ENCODE assay signal across 28 mouse cellular contexts in the genomic region with DNA sequence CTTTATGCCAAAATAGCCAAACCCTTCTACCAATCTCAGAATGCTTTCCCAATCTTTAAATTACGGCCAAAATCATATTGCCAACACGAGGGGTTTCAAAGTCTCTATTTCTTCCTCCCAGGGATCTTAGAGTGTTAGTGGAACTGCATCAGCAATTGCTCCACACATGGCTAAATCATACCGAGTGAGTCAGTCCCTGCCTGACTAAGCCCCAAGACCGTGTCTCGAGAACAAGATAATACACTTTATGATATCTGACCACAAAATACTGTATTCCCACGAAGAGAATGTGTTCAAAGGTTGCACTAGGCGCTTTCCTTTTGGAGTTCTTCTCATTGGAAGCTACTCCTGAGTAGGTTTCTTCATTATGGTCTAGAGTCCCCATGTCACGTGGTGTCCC.
DNase-seq lines count a peak whose midpoint lies in the region; ATAC-seq and TF ChIP-seq lines count a peak whose summit lies in the region.
"Had no signal": no experiment of that assay in that cellular context is flagged by ENCODE, and none has a peak within 500 bp of the region (broad histone marks: within the 10 kb centered on the region; RNA-seq: fewer than 3 reads in every experiment).

No protein-coding gene starts in this region.

- no peak for TF ChIP-seq CTCF in Patski (IDR thresholded peaks at IDR 0.05)

- H3K4me1 ChIP-seq in forebrain, embryonic 16.5 days (replicated peaks; ENCODE audit: control insufficient read depth, insufficient read depth, low read length) = no peaks in the 10 kb centered on the region
- H3K4me1 ChIP-seq in heart, embryonic 11.5 days (ENCODE audit: control insufficient read depth, insufficient read depth, low read length) = no peaks in the 10 kb centered on the region
- no peaks in the 10 kb centered on the region for H3K4me1 ChIP-seq in hindbrain, embryonic 14.5 days (replicated peaks; ENCODE audit: control insufficient read depth, insufficient read depth, low read length)
- H3K4me1 ChIP-seq: embryonic facial prominence, embryonic 12.5 days; embryonic facial prominence, embryonic 15.5 days; forebrain, embryonic 12.5 days; heart, embryonic 10.5 days had no signal

- H3K27ac ChIP-seq in forebrain, embryonic 16.5 days (ENCODE audit: low read length) = no peak overlapping the region
- no peak overlapping the region for H3K27ac ChIP-seq in heart, embryonic 11.5 days (ENCODE audit: low read depth, low read length)
- H3K27ac ChIP-seq in hindbrain, embryonic 14.5 days = no peak overlapping the region
- H3K27ac ChIP-seq: embryonic facial prominence, embryonic 12.5 days; embryonic facial prominence, embryonic 15.5 days; forebrain, embryonic 12.5 days; gastrocnemius, adult 2 months; heart, adult 2 months; heart, embryonic 10.5 days; hindbrain, embryonic 13.5 days; hindbrain, postnatal 0 days had no signal

- H3K27me3 ChIP-seq in Patski = no peaks in the 10 kb centered on the region
- H3K27me3 ChIP-seq in forebrain, embryonic 16.5 days (replicated peaks; ENCODE audit: control insufficient read depth, insufficient read depth, low read length) = no peaks in the 10 kb centered on the region
- H3K27me3 ChIP-seq in heart, embryonic 11.5 days (ENCODE audit: control insufficient read depth, insufficient read depth, low read length) = no peaks in the 10 kb centered on the region
- no peaks in the 10 kb centered on the region for H3K27me3 ChIP-seq in hindbrain, embryonic 14.5 days (ENCODE audit: control insufficient read depth, insufficient read depth, low read length)
- H3K27me3 ChIP-seq: CH12.LX; embryonic facial prominence, embryonic 12.5 days; embryonic facial prominence, embryonic 15.5 days; forebrain, embryonic 12.5 days; hindbrain, embryonic 13.5 days had no signal

- ATAC-seq in Patski = peak; percentile 72
- ATAC-seq in granulocyte monocyte progenitor cell, adult 5-6 weeks (replicated peaks; ENCODE audit: poor library complexity, severe bottlenecking) = peak; percentile 17; the same call in 1 of the 2 replicates
- ATAC-seq in forebrain, embryonic 16.5 days = no peak
- ATAC-seq in heart, embryonic 11.5 days (replicated peaks; ENCODE audit: insufficient number of reproducible peaks, low FRiP score, low TSS enrichment) = no peak
- no peak for ATAC-seq in hindbrain, embryonic 14.5 days (ENCODE audit: low FRiP score)
- ATAC-seq: forebrain, postnatal 0 days; hindbrain, postnatal 0 days; inflammation-experienced regulatory T-cells, adult 6 months; intestine, embryonic 16.5 days had no signal

- no peak overlapping the region for H3K9ac ChIP-seq in forebrain, embryonic 16.5 days (replicated peaks; ENCODE audit: low read depth, low read length)
- H3K9ac ChIP-seq in heart, embryonic 11.5 days (ENCODE audit: low read depth, low read length) = no peak overlapping the region
- no peak overlapping the region for H3K9ac ChIP-seq in hindbrain, embryonic 14.5 days
- H3K9ac ChIP-seq: embryonic facial prominence, embryonic 12.5 days; embryonic facial prominence, embryonic 15.5 days; forebrain, embryonic 12.5 days; forebrain, postnatal 0 days; hindbrain, embryonic 13.5 days had no signal

- H3K36me3 ChIP-seq in forebrain, embryonic 16.5 days (ENCODE audit: control insufficient read depth, insufficient read depth) = no peaks in the 10 kb centered on the region
- no peaks in the 10 kb centered on the region for H3K36me3 ChIP-seq in heart, embryonic 11.5 days (ENCODE audit: control insufficient read depth, insufficient read depth, low read length)
- no peaks in the 10 kb centered on the region for H3K36me3 ChIP-seq in hindbrain, embryonic 14.5 days (replicated peaks; ENCODE audit: control insufficient read depth, insufficient read depth)
- H3K36me3 ChIP-seq: embryonic facial prominence, embryonic 12.5 days; embryonic facial prominence, embryonic 15.5 days; forebrain, embryonic 12.5 days; heart, embryonic 10.5 days; hindbrain, embryonic 13.5 days had no signal

- CTCF ChIA-PET in Patski (lab: Charles Lee) = interaction anchor here (1.0 to 1.2 kb wide), 2 partner anchors 10 to 131 kb away, joined by 3 read pairs; no protein-coding TSS in a partner anchor

- in situ Hi-C loops in Patski (cut with MboI; ENCODE audit: low pct_unique_long_range_greater_than_20kb) = no loop called here

- DNase-seq in 3T3-L1 (ENCODE audit: low read depth, low spot score) = peak; percentile 74
- DNase-seq in 416B (ENCODE audit: low read depth) = peak; percentile 23
- no peak for DNase-seq in Patski (ENCODE audit: low read depth, low spot score)
- DNase-seq in hindbrain, embryonic 14.5 days (ENCODE audit: low spot score) = no peak
- DNase-seq: adrenal gland, postnatal 25 days; B cell, adult 2 months; cerebellum, adult 18-20 months; cerebellum, adult 9-11 months; cerebellum, postnatal 25 days; forebrain, postnatal 0 days; gastrocnemius, adult 2 months; gastrocnemius, postnatal 25 days; heart, adult 2 months; kidney, adult 18-20 months; kidney, adult 9 months had no signal

- no peaks in the 10 kb centered on the region for H3K9me3 ChIP-seq in forebrain, embryonic 16.5 days (ENCODE audit: control insufficient read depth, low read length)
- no peaks in the 10 kb centered on the region for H3K9me3 ChIP-seq in heart, embryonic 11.5 days (replicated peaks; ENCODE audit: control insufficient read depth, low read length)
- H3K9me3 ChIP-seq in hindbrain, embryonic 14.5 days (ENCODE audit: control insufficient read depth, low read length) = no peaks in the 10 kb centered on the region
- H3K9me3 ChIP-seq: embryonic facial prominence, embryonic 12.5 days; embryonic facial prominence, embryonic 15.5 days; forebrain, embryonic 12.5 days; G1E; heart, embryonic 10.5 days; hindbrain, embryonic 13.5 days had no signal

- WGBS in forebrain, embryonic 16.5 days = 92% methylated on average over 8 of the region's 8 CpGs
- 79% methylated on average over 8 of the region's 8 CpGs for WGBS in heart, embryonic 11.5 days (ENCODE audit: insufficient replicate concordance)
- 92% methylated on average over 8 of the region's 8 CpGs for WGBS in hindbrain, embryonic 14.5 days

- no peak overlapping the region for H3K4me3 ChIP-seq in forebrain, embryonic 16.5 days (replicated peaks; ENCODE audit: low read length)
- no peak overlapping the region for H3K4me3 ChIP-seq in heart, embryonic 11.5 days (ENCODE audit: low read depth, low read length)
- H3K4me3 ChIP-seq in hindbrain, embryonic 14.5 days (replicated peaks; ENCODE audit: low read length) = no peak overlapping the region
- H3K4me3 ChIP-seq: embryonic facial prominence, embryonic 12.5 days; embryonic facial prominence, embryonic 15.5 days; forebrain, embryonic 12.5 days; gastrocnemius, adult 2 months; heart, adult 2 months; heart, embryonic 10.5 days; hindbrain, embryonic 13.5 days had no signal

- no peak overlapping the region for H3K4me2 ChIP-seq in forebrain, embryonic 16.5 days (ENCODE audit: low read length)
- no peak overlapping the region for H3K4me2 ChIP-seq in heart, embryonic 11.5 days
- no peak overlapping the region for H3K4me2 ChIP-seq in hindbrain, embryonic 14.5 days (replicated peaks)
- H3K4me2 ChIP-seq: embryonic facial prominence, embryonic 12.5 days; embryonic facial prominence, embryonic 15.5 days; forebrain, embryonic 12.5 days; hindbrain, embryonic 13.5 days had no signal

- POLR2A ChIA-PET in Patski (lab: Charles Lee) = interaction anchor here (0.8 kb wide), 1 partner anchor 110 kb away, joined by 3 read pairs; no protein-coding TSS in a partner anchor

Comparison
In these comparisons a context has a peak if more than half of its experiments do, and no peak if none do; other contexts are left out.
1. DNase-seq: peak in 3T3-L1 (single experiment) and 416B (single experiment); none in Patski (single experiment) and hindbrain, embryonic 14.5 days (single experiment).
2. ATAC-seq: peak in Patski (single experiment) and granulocyte monocyte progenitor cell, adult 5-6 weeks (single experiment); none in forebrain, embryonic 16.5 days (single experiment), heart, embryonic 11.5 days (single experiment) and hindbrain, embryonic 14.5 days (single experiment).